Mouse (Mus musculus) limb, embryonic 10.5 days (tissue): ENCODE measurements around the gene Phlpp1. TPM values are rescaled to one million over a fixed set of nuclear protein-coding genes. Genes with fewer than 3 reads are reported as not detected.
A peak's percentile ranks its signal among the peaks of the same experiment; 100 is the strongest.

Source experiments
- DNase-seq: peaks from one replicate; pipeline ENCODE4 v3.0.0-alpha.2; 2017; ENCODE audit warnings: low spot score
- H3K27ac ChIP-seq: fragments of 300-500 bp; sonication (generic); 2 replicates; pipeline ENCODE4 v1.5.1; 2016; ENCODE audit warnings: mild to moderate bottlenecking
- H3K27me3 ChIP-seq: fragments of 300-500 bp; sonication (generic); 2 replicates; pipeline ENCODE4 v1.6.1; 2016; ENCODE audit warnings: low read depth, mild to moderate bottlenecking; ENCODE audit not compliant: poor library complexity, severe bottlenecking
- H3K36me3 ChIP-seq: fragments of 300-500 bp; sonication (generic); 2 replicates; pipeline ENCODE4 v1.6.1; 2016; ENCODE audit warnings: mild to moderate bottlenecking, moderate library complexity
- H3K4me1 ChIP-seq: fragments of 300-500 bp; sonication (generic); 2 replicates; pipeline ENCODE4 v1.6.1; 2016
- H3K4me3 ChIP-seq: fragments of 300-500 bp; sonication (generic); 2 replicates; pipeline ENCODE4 v1.5.1; 2016; ENCODE audit warnings: mild to moderate bottlenecking, moderate library complexity
- H3K9me3 ChIP-seq: fragments of 300-500 bp; sonication (generic); replicated peaks from 2 replicates; pipeline ENCODE4 v1.6.1; 2016; ENCODE audit warnings: mild to moderate bottlenecking
- WGBS: fragments of 180-500 bp; shearing (Covaris S2); methylation state at CpG from one replicate; pipeline ENCODE4 v1.1.7; 2016; 5-methylcytosine and 5-hydroxymethylcytosine counted together
- polyA plus RNA-seq: library from polyadenylated mRNA; unstranded; fragments of >200 nt; fragmentation: Nextera tagmentation; extraction: Ambion mirVana; gene quantifications from 2 replicates; pipeline ENCODE4 v1.2.1, GENCODE M21; 2016

The Phlpp1 gene
- polyA plus RNA-seq, 1 experiment from 2014 or later: 2.8 TPM

- H3K4me1 ChIP-seq: no peaks in the 10 kb centered on the region
- H3K36me3 ChIP-seq: no peaks in the 10 kb centered on the region
- no peak overlapping the region for H3K4me3 ChIP-seq
- H3K9me3 ChIP-seq: no peaks in the 10 kb centered on the region
- no peaks in the 10 kb centered on the region for H3K27me3 ChIP-seq
- 93% methylated on average over 6 of the region's 6 CpGs for WGBS
- no peak overlapping the region for H3K27ac ChIP-seq
- DNase-seq: peak; percentile 9
Measured at GRCm38 (mm10) chr1:106403011-106403501, 231.5 kb downstream of the Phlpp1 start.

- WGBS: 81% methylated on average over 1 of the region's 1 CpGs
- Histone ChIP-seq H3K27me3 (no peaks in the 10 kb centered on the region), H3K27ac (no peak overlapping the region), H3K4me3 (no peak overlapping the region), H3K9me3 (no peaks in the 10 kb centered on the region), H3K4me1 (no peaks in the 10 kb centered on the region), H3K36me3 (no peaks in the 10 kb centered on the region)
- peak; percentile 9 for DNase-seq
Measured at GRCm38 (mm10) chr1:106406852-106407251, 235.3 kb downstream of the Phlpp1 start.

- H3K27me3 ChIP-seq: no peaks in the 10 kb centered on the region
- WGBS: 78% methylated on average over 7 of the region's 7 CpGs
- H3K27ac ChIP-seq: no peak overlapping the region
- no peaks in the 10 kb centered on the region for H3K4me1 ChIP-seq
- no peaks in the 10 kb centered on the region for H3K36me3 ChIP-seq
- no peaks in the 10 kb centered on the region for H3K9me3 ChIP-seq
- no peak overlapping the region for H3K4me3 ChIP-seq
- DNase-seq: peak; percentile 18
Measured at GRCm38 (mm10) chr1:106407963-106408440, 236.4 kb downstream of the Phlpp1 start.

- peak; percentile 26 for DNase-seq
- Histone ChIP-seq H3K27ac (no peak overlapping the region), H3K36me3 (no peaks in the 10 kb centered on the region), H3K9me3 (no peaks in the 10 kb centered on the region), H3K4me3 (no peak overlapping the region), H3K4me1 (no peaks in the 10 kb centered on the region), H3K27me3 (no peaks in the 10 kb centered on the region)
- 84% methylated on average over 2 of the region's 2 CpGs for WGBS
Measured at GRCm38 (mm10) chr1:106410858-106411257, 239.3 kb downstream of the Phlpp1 start.

GRCm38 (mm10) chr1:106425128-106425936 is 253.8 kb downstream of the Phlpp1 start:
- H3K4me1 ChIP-seq: no peaks in the 10 kb centered on the region
- H3K27me3 ChIP-seq: no peaks in the 10 kb centered on the region
- H3K36me3 ChIP-seq: no peaks in the 10 kb centered on the region
- peak; percentile 40 for DNase-seq
- H3K9me3 ChIP-seq: no peaks in the 10 kb centered on the region
- WGBS: 47% methylated on average over 9 of the region's 9 CpGs
- no peak overlapping the region for H3K27ac ChIP-seq
- H3K4me3 ChIP-seq: no peak overlapping the region

- H3K4me1 ChIP-seq: no peaks in the 10 kb centered on the region
- no peak overlapping the region for H3K4me3 ChIP-seq
- H3K36me3 ChIP-seq: no peaks in the 10 kb centered on the region
- no peaks in the 10 kb centered on the region for H3K27me3 ChIP-seq
- WGBS: 72% methylated on average over 8 of the region's 8 CpGs
- H3K27ac ChIP-seq: no peak overlapping the region
- no peak for DNase-seq
- no peaks in the 10 kb centered on the region for H3K9me3 ChIP-seq
Measured at GRCm38 (mm10) chr1:106428170-106428569, 256.6 kb downstream of the Phlpp1 start.

GRCm38 (mm10) chr1:106428580-106428979 is 257.0 kb downstream of the Phlpp1 start:
- Histone ChIP-seq H3K4me1 (no peaks in the 10 kb centered on the region), H3K9me3 (no peaks in the 10 kb centered on the region), H3K27ac (no peak overlapping the region), H3K27me3 (no peaks in the 10 kb centered on the region), H3K36me3 (no peaks in the 10 kb centered on the region), H3K4me3 (no peak overlapping the region)
- no peak for DNase-seq
- 82% methylated on average over 4 of the region's 4 CpGs for WGBS

- no peaks in the 10 kb centered on the region for H3K9me3 ChIP-seq
- H3K36me3 ChIP-seq: no peaks in the 10 kb centered on the region
- no peaks in the 10 kb centered on the region for H3K4me1 ChIP-seq
- 65% methylated on average over 2 of the region's 2 CpGs for WGBS
- DNase-seq: no peak
- H3K27ac ChIP-seq: no peak overlapping the region
- H3K27me3 ChIP-seq: no peaks in the 10 kb centered on the region
- H3K4me3 ChIP-seq: no peak overlapping the region
Measured at GRCm38 (mm10) chr1:106433580-106433979, 262.0 kb downstream of the Phlpp1 start.

Other genes starting within 250 kb of the Phlpp1 start
- gene Zcchc2, start 181.3 kb upstream of the Phlpp1 start, polyA plus RNA-seq: 1.4 TPM in 2 replicates